Mouse (Mus musculus) hindbrain, postnatal 0 days (tissue): Measurements from ENCODE around the gene Sult2b1. TPM values are rescaled to one million over a fixed set of nuclear protein-coding genes. Genes with fewer than 3 reads are reported as not detected.

Experiments
- ATAC-seq: fragments of 200-750 bp; cut with Nextera tagmentation; 2 replicates; pipeline ENCODE4 v1.8.0; 2017; ENCODE audit warnings: mild to moderate bottlenecking, moderate TSS enrichment, moderate library complexity
- DNase-seq: peaks from one replicate; pipeline ENCODE4 v3.0.0-alpha.2; 2015; ENCODE audit warnings: low spot score
- H3K27ac ChIP-seq: fragments of 300-500 bp; sonication (generic); 2 replicates; pipeline ENCODE4 v1.5.1; 2014; ENCODE audit warnings: mild to moderate bottlenecking
- H3K27me3 ChIP-seq: fragments of 300-500 bp; sonication (generic); 2 replicates; pipeline ENCODE4 v1.6.1; 2014; ENCODE audit warnings: low read length, mixed read lengths; ENCODE audit not compliant: insufficient read depth
- H3K36me3 ChIP-seq: fragments of 300-500 bp; sonication (generic); 2 replicates; pipeline ENCODE4 v1.6.1; 2014; ENCODE audit warnings: low read length, mixed read lengths; ENCODE audit not compliant: insufficient read depth
- H3K4me1 ChIP-seq: fragments of 300-500 bp; sonication (generic); 2 replicates; pipeline ENCODE4 v1.6.1; 2014; ENCODE audit warnings: antibody characterized with exemption, low read length, mixed read lengths; ENCODE audit not compliant: insufficient read depth
- H3K4me2 ChIP-seq: fragments of 300-500 bp; sonication (generic); 2 replicates; pipeline ENCODE4 v1.6.1; 2014; ENCODE audit warnings: low read depth, mild to moderate bottlenecking, low read length, moderate library complexity, mixed read lengths
- H3K4me3 ChIP-seq: fragments of 300-500 bp; sonication (generic); 2 replicates; pipeline ENCODE4 v1.5.1; 2014; ENCODE audit warnings: low read length
- H3K9ac ChIP-seq: fragments of 300-500 bp; sonication (generic); replicated peaks from 2 replicates; pipeline ENCODE4 v1.6.1; 2014; ENCODE audit warnings: mild to moderate bottlenecking, low read length, moderate library complexity, mixed read lengths
- H3K9me3 ChIP-seq: fragments of 300-500 bp; sonication (generic); 2 replicates; pipeline ENCODE4 v1.6.1; 2016; ENCODE audit warnings: low read length, mixed read lengths
- CTCF ChIP-seq: IDR thresholded peaks from 2 replicates; pipeline ENCODE4 v1.5.1; 2016; ENCODE audit warnings: antibody characterized with exemption, control low read depth, low read depth
- WGBS: fragments of 180-500 bp; shearing (Covaris S2); extraction: QIAGEN DNeasy Blood & Tissue Kit; methylation state at CpG from one replicate; pipeline ENCODE4 v1.1.7; 2014; 5-methylcytosine and 5-hydroxymethylcytosine counted together
- polyA plus RNA-seq: library from polyadenylated mRNA; unstranded; fragments of >200 nt; fragmentation: Nextera tagmentation; extraction: Ambion mirVana; gene quantifications from 2 replicates; pipeline ENCODE4 v1.2.1, GENCODE M21; 2015
- total RNA-seq: library from RNA; depleted of rRNA; stranded (reverse); fragments of >200 nt; gene quantifications from 2 replicates; pipeline ENCODE4 v1.2.3, GENCODE M21; 2014

Gene Sult2b1
- total and polyA plus RNA-seq, 2 experiments from 2014 or later = 4.7 to 5.7 TPM

GRCm38 (mm10) chr7:45796950-45797349, 12.5 kb upstream of the Sult2b1 start:
- WGBS = 41% methylated on average over 6 of the region's 6 CpGs
- H3K27me3 ChIP-seq = no peaks in the 10 kb centered on the region
- H3K4me1 ChIP-seq = peaks cover 3% of the 10 kb centered on the region; the same call in 1 of the 2 replicates
- no peak overlapping the region for H3K4me3 ChIP-seq
- no peak for ATAC-seq
- DNase-seq = no peak
- H3K9me3 ChIP-seq = no peaks in the 10 kb centered on the region
- no peak for TF ChIP-seq CTCF
- H3K36me3 ChIP-seq = peaks cover 27% of the 10 kb centered on the region
- no peak overlapping the region for H3K9ac ChIP-seq
- H3K27ac ChIP-seq = no peak overlapping the region
- no peak overlapping the region for H3K4me2 ChIP-seq

- DNase-seq = no peak
- H3K9ac ChIP-seq = no peak overlapping the region
- ATAC-seq = no peak
These were observed 10.5 kb upstream of the Sult2b1 start for GRCm38 (mm10) chr7:45794971-45795370.

GRCm38 (mm10) chr7:45793969-45794585, 9.6 kb upstream of the Sult2b1 start:
- Histone ChIP-seq H3K4me2 (no peak overlapping the region), H3K4me3 (no peak overlapping the region), H3K9ac (no peak overlapping the region), H3K4me1 (peaks cover 3% of the 10 kb centered on the region; the same call in 1 of the 2 replicates), H3K9me3 (no peaks in the 10 kb centered on the region), H3K27ac (no peak overlapping the region), H3K27me3 (no peaks in the 10 kb centered on the region), H3K36me3 (peaks cover 45% of the 10 kb centered on the region)
- WGBS = 89% methylated on average over 41 of the region's 44 CpGs
- ATAC-seq (no peak), DNase-seq (no peak)
- TF ChIP-seq CTCF = no peak

More at GRCm38 (mm10) chr7:45794971-45795370, 10.5 kb upstream of the Sult2b1 start:
- H3K27ac ChIP-seq = no peak overlapping the region
- 91% methylated on average over 27 of the region's 29 CpGs for WGBS
- H3K27me3 ChIP-seq = no peaks in the 10 kb centered on the region
- H3K9me3 ChIP-seq = no peaks in the 10 kb centered on the region
- H3K36me3 ChIP-seq = peaks cover 37% of the 10 kb centered on the region
- peaks cover 3% of the 10 kb centered on the region; the same call in 1 of the 2 replicates for H3K4me1 ChIP-seq
- H3K4me3 ChIP-seq = no peak overlapping the region
- no peak overlapping the region for H3K4me2 ChIP-seq
- TF ChIP-seq CTCF = no peak

DNA sequence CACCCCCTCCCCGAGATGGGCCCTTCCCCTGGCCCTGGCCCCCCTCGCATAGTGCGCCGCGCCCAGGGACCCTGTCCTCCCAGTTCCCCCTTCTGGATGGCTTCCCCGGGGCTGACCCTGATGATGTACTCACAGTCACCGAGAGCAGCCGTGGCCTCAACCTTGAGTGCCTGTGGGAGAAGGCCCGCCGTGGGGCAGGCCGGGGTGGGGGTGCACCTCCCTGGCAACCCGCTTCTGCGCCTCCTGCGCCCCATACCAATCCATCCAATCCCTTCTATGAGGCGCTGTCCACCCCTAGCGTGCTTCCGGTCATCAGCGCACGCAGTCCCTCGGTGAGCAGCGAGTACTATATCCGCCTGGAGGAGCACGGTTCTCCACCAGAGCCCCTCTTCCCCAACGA, 8.8 kb upstream of the Sult2b1 start:
- WGBS = 84% methylated on average over 24 of the region's 24 CpGs

DNA sequence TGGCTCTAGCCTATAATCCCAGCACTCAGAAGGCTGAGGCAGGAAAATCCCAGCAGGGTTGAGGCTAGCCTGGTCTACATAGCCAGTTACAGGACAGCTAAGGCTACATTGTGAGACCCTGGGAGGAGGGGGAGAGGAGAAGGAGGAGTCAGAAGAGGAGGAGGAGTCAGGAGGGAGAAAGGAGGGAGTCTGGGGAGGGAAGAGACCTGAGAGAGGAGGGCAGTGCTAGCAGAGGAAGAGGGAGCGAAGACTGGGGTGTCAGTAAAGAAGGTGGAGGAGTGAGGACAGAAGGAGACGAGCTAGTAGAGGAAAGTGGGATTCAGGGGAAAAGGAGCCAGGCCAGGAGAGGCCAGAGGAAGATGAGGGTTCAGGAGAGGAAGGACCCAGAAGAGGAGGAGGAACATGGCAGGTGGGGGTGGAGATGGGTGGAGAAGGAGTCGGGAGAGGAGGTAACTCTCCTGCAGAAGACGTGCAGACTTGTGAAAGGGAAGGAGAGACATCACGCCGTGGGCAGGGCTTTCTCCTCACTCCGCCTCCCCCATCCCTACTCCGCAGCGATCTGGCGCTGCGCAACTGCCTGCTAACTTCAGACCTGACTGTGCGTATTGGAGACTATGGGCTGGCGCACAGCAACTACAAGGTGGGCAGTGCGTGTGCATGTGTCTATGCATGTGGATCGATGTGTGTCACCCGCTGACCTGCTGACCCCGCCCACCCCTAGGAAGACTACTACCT, 7.5 kb upstream of the Sult2b1 start:
- Histone ChIP-seq H3K9ac (no peak overlapping the region), H3K27me3 (no peaks in the 10 kb centered on the region), H3K4me2 (no peak overlapping the region), H3K36me3 (peaks cover 57% of the 10 kb centered on the region), H3K9me3 (no peaks in the 10 kb centered on the region), H3K27ac (no peak overlapping the region), H3K4me1 (peaks cover 2% of the 10 kb centered on the region; the same call in 1 of the 2 replicates), H3K4me3 (no peak overlapping the region)
- DNase-seq = no peak
- 70% methylated on average over 17 of the region's 17 CpGs for WGBS
- ATAC-seq = no peak
- TF ChIP-seq CTCF = no peak

More for the DNA sequence above, 8.8 kb upstream of the Sult2b1 start:
- H3K9ac ChIP-seq = no peak overlapping the region
- no peak overlapping the region for H3K27ac ChIP-seq
- ATAC-seq = no peak
- DNase-seq = no peak
- peaks cover 52% of the 10 kb centered on the region for H3K36me3 ChIP-seq
- H3K4me3 ChIP-seq = no peak overlapping the region
- H3K27me3 ChIP-seq = no peaks in the 10 kb centered on the region
- no peak for TF ChIP-seq CTCF
- no peaks in the 10 kb centered on the region for H3K9me3 ChIP-seq
- H3K4me1 ChIP-seq = no peaks in the 10 kb centered on the region; the same call in 1 of the 2 replicates
- no peak overlapping the region for H3K4me2 ChIP-seq

DNA sequence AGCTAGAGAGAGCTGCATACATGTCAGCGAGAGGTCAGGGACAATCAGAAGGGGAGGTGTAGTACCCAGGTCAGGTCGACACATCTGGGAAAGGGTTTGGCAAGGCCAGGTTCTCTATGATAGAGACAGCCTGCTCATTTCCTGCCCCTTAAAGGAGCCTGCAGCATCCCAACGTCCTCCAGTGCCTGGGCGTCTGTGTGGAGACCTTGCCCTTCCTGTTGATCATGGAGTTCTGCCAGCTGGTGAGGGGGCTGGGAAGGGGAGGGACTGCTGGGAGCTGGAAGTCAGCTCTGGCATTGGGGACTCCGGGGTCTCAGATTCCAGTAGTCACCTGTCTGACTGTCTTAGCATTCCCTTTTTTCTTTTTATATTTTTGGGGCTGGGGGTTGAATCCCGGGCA, 6.3 kb upstream of the Sult2b1 start:
- no peak overlapping the region for H3K9ac ChIP-seq
- 66% methylated on average over 6 of the region's 6 CpGs for WGBS
- ATAC-seq (no peak), DNase-seq (no peak)
- H3K9me3 ChIP-seq = no peaks in the 10 kb centered on the region
- peaks cover 6% of the 10 kb centered on the region; the same call in 1 of the 2 replicates for H3K4me1 ChIP-seq
- H3K4me3 ChIP-seq = no peak overlapping the region
- no peaks in the 10 kb centered on the region for H3K27me3 ChIP-seq
- H3K4me2 ChIP-seq = no peak overlapping the region
- TF ChIP-seq CTCF = no peak
- no peak overlapping the region for H3K27ac ChIP-seq
- H3K36me3 ChIP-seq = peaks cover 53% of the 10 kb centered on the region
